Mouse (Mus musculus): ENCODE measurements around the gene Dnaaf3. TPM values are rescaled to one million over a fixed set of nuclear protein-coding genes. Genes with fewer than 3 reads are reported as not detected.

Gene Dnaaf3
- polyA plus RNA-seq, 1 experiment from 2014 or later, result 0.85 TPM

DNA sequence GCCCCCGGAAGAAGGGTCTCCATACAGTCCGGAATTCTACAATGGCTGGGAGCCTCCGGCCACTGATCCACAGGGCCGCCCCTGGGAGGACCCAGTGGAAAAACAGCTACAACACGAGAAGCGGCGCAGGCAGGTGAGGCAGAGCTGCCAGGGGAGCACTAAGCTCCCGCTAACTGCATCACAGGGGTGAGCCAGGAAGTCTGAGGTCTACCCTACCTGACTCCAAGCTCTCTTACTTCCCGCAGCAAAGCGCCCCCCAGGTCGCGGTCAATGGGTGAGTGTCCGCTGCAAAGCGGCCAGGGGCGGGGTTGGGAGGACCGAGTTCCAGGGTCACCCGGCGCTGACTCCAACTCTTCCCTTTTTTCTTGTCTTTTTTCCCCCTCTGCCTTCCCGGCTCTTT lies 58.3 kb downstream of the Dnaaf3 start:
- 7% methylated on average over 19 of the region's 19 CpGs for WGBS
- Histone ChIP-seq H3K9ac (ENCODE audit: low read length) (no peak overlapping the region), H3K36me3 (ENCODE audit: control insufficient read depth, insufficient read depth, low read length) (no peaks in the 10 kb centered on the region), H3K4me2 (no peak overlapping the region), H3K4me1 (ENCODE audit: control insufficient read depth, insufficient read depth, low read length) (peaks cover 12% of the 10 kb centered on the region), H3K9me3 (ENCODE audit: control insufficient read depth, low read length) (no peaks in the 10 kb centered on the region), H3K4me3 (ENCODE audit: low read depth, low read length) (no peak overlapping the region), H3K27me3 (ENCODE audit: control insufficient read depth, insufficient read depth, low read length) (peaks cover 37% of the 10 kb centered on the region), H3K27ac (ENCODE audit: low read depth, low read length) (no peak overlapping the region)
- DNase-seq (ENCODE audit: low spot score, missing footprints), result no peak
- no peak for ATAC-seq (ENCODE audit: low FRiP score)

Small RNAs within 50 kb of the gene (microRNA-seq; reads per million reads assigned to microRNA genes)
- not detected for gene Gm23577

Other genes with a start within 250 kb of the Dnaaf3 start
- gene Ncr1, start 194.7 kb downstream of the Dnaaf3 start, polyA plus RNA-seq (2014; fragmentation: Nextera tagmentation; extraction: Ambion mirVana), result not detected in 2 replicates
- 0.69 and 0.83 TPM in 2 replicates for gene Gp6, start 134.7 kb downstream of the Dnaaf3 start, polyA plus RNA-seq (2014; fragmentation: Nextera tagmentation; extraction: Ambion mirVana)
- gene Rdh13, start 86.8 kb downstream of the Dnaaf3 start, polyA plus RNA-seq (2014; fragmentation: Nextera tagmentation; extraction: Ambion mirVana), result 30.6 and 30.9 TPM in 2 replicates
- gene Eps8l1, start 71.8 kb downstream of the Dnaaf3 start, polyA plus RNA-seq (2014; fragmentation: Nextera tagmentation; extraction: Ambion mirVana), result 3.1 and 3.8 TPM in 2 replicates
- gene Ppp1r12c, start 30.8 kb downstream of the Dnaaf3 start, polyA plus RNA-seq (2014; fragmentation: Nextera tagmentation; extraction: Ambion mirVana), result 28.4 and 32.7 TPM in 2 replicates
- gene Tnnt1, start 16.1 kb downstream of the Dnaaf3 start, polyA plus RNA-seq (2014; fragmentation: Nextera tagmentation; extraction: Ambion mirVana), result 6.6 and 8.1 TPM in 2 replicates
- gene Tnni3, start 8.2 kb downstream of the Dnaaf3 start, polyA plus RNA-seq (2014; fragmentation: Nextera tagmentation; extraction: Ambion mirVana), result 0.97 and 1.7 TPM in 2 replicates
- 10.4 and 10.5 TPM in 2 replicates for gene Syt5, start 15.1 kb upstream of the Dnaaf3 start, polyA plus RNA-seq (2014; fragmentation: Nextera tagmentation; extraction: Ambion mirVana)
- not detected in 2 replicates for gene Ptprh, start 71.6 kb upstream of the Dnaaf3 start, polyA plus RNA-seq (2014; fragmentation: Nextera tagmentation; extraction: Ambion mirVana)
- gene Tmem86b, start 99.0 kb upstream of the Dnaaf3 start, polyA plus RNA-seq (2014; fragmentation: Nextera tagmentation; extraction: Ambion mirVana), result 2.4 and 3.6 TPM in 2 replicates
- 4.4 and 6.1 TPM in 2 replicates for gene Ppp6r1, start 126.6 kb upstream of the Dnaaf3 start, polyA plus RNA-seq (2014; fragmentation: Nextera tagmentation; extraction: Ambion mirVana)
- 111 and 113 TPM in 2 replicates for gene Hspbp1, start 152.6 kb upstream of the Dnaaf3 start, polyA plus RNA-seq (2014; fragmentation: Nextera tagmentation; extraction: Ambion mirVana)
- 2.3 and 3.2 TPM in 2 replicates for gene Brsk1, start 158.2 kb upstream of the Dnaaf3 start, polyA plus RNA-seq (2014; fragmentation: Nextera tagmentation; extraction: Ambion mirVana)
- gene Tmem150b, start 192.8 kb upstream of the Dnaaf3 start, polyA plus RNA-seq (2014; fragmentation: Nextera tagmentation; extraction: Ambion mirVana), result not detected in 2 replicates
- gene Kmt5c, start 207.7 kb upstream of the Dnaaf3 start, polyA plus RNA-seq (2014; fragmentation: Nextera tagmentation; extraction: Ambion mirVana), result 65.4 and 71.5 TPM in 2 replicates
- 34.5 and 36.6 TPM in 2 replicates for gene Cox6b2, start 220.6 kb upstream of the Dnaaf3 start, polyA plus RNA-seq (2014; fragmentation: Nextera tagmentation; extraction: Ambion mirVana)
- gene Fam71e2, start 238.8 kb upstream of the Dnaaf3 start, polyA plus RNA-seq (2014; fragmentation: Nextera tagmentation; extraction: Ambion mirVana), result not detected in 2 replicates